Mouse (Mus musculus) right cerebral cortex, postnatal 4 days (tissue): ENCODE measurements around the gene Slc22a4.
"Not testable (repeated sequence)": the region's sequence is repeated elsewhere in the genome, so short reads cannot be mapped to it uniquely, and the experiment has no call there.

ENCODE experiments used
- DNase-seq: peaks from one replicate; pipeline ENCODE4 v3.0.0-alpha.2; 2022

The Slc22a4 gene

GRCm38 (mm10) chr11:54004221-54004620 is 23.7 kb downstream of the Slc22a4 start:
- DNase-seq, result no peak

GRCm38 (mm10) chr11:54002761-54003717 is 24.9 kb downstream of the Slc22a4 start:
- peak; percentile 66 for DNase-seq

- peak; percentile 78 for DNase-seq
Measured at GRCm38 (mm10) chr11:54002147-54002760, 25.6 kb downstream of the Slc22a4 start.

GRCm38 (mm10) chr11:53997661-53998060 is 30.2 kb downstream of the Slc22a4 start:
- DNase-seq, result no peak

GRCm38 (mm10) chr11:53992264-53992663 is 35.6 kb downstream of the Slc22a4 start:
- DNase-seq, result no peak

- no peak for DNase-seq
Measured at GRCm38 (mm10) chr11:53989232-53989631, 38.7 kb downstream of the Slc22a4 start.

- no peak for DNase-seq
Measured at GRCm38 (mm10) chr11:53988081-53988480, 39.8 kb downstream of the Slc22a4 start.

- DNase-seq, result no peak
Measured at GRCm38 (mm10) chr11:53981396-53981795, 46.5 kb downstream of the Slc22a4 start.

GRCm38 (mm10) chr11:53979788-53980621 is 47.9 kb downstream of the Slc22a4 start, which contains the start of gene Slc22a21:
Gene Slc22a21, minus strand, starts transcription at chr11:53980332.
- DNase-seq, result peak; percentile 63

- not testable (repeated sequence) for DNase-seq
Measured at GRCm38 (mm10) chr11:53979456-53979787, 48.5 kb downstream of the Slc22a4 start.

- no peak for DNase-seq
Measured at GRCm38 (mm10) chr11:53977672-53978071, 50.2 kb downstream of the Slc22a4 start.

- no peak for DNase-seq
Measured at GRCm38 (mm10) chr11:53975559-53975958, 52.3 kb downstream of the Slc22a4 start.

- peak; percentile 3 for DNase-seq
Measured at GRCm38 (mm10) chr11:53958984-53959383, 68.9 kb downstream of the Slc22a4 start.

- DNase-seq, result peak; percentile 2
Measured at GRCm38 (mm10) chr11:53958176-53958575, 69.7 kb downstream of the Slc22a4 start.

GRCm38 (mm10) chr11:53956636-53957035 is 71.3 kb downstream of the Slc22a4 start:
- DNase-seq, result no peak

GRCm38 (mm10) chr11:53954653-53955052 is 73.2 kb downstream of the Slc22a4 start:
- DNase-seq, result no peak

- DNase-seq, result not testable (repeated sequence)
Measured at GRCm38 (mm10) chr11:53950133-53950532, 77.8 kb downstream of the Slc22a4 start.
